Mouse (Mus musculus): ENCODE measurements at regions not wholly inside any gene's neighbourhood (a gene's known extent, or its start where the extent isn't known, plus 50 kb on each side); places are given as distances from the start of the nearest gene placed in this dataset.

DNA sequence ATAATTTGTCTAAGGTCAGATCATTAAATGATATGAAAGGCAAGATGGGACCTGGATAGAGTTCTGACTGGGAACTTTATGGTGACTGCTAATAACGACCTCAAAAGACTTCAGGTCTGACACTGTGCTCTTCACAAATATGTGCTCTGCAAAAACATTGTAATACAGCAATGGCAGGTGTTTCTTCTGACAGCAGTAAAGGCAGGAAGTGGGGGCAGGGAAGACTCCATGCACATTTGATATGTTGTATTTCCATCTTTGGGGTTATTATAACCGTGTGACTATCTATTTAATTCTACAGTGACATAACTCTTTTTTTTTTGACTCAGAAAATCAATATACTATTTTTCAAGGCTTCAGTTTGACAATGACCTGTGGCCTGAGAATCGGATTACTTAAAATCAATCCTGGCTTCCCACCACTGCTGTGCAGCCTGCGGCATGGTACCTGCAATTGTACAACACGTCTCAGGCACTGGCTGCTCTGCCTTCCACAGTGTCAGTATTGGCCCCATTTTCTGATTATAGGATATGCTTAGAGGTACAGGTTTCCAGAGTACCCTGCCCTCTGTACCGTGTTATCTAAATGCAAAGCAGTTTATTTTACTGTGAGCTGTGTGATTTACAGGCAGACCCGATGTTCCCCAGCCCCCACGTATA lies 139.4 kb downstream of the Klf6 start:
- no peak for ATAC-seq
- H3K4me3 ChIP-seq = no peak overlapping the region
- no peak overlapping the region for H3K27ac ChIP-seq
- H3K27me3 ChIP-seq = no peaks in the 10 kb centered on the region
- WGBS = 86% methylated on average over 8 of the region's 8 CpGs
- no peaks in the 10 kb centered on the region for H3K4me1 ChIP-seq
- no peaks in the 10 kb centered on the region for H3K36me3 ChIP-seq (ENCODE audit: poor library complexity, severe bottlenecking)
- no peaks in the 10 kb centered on the region for H3K9me3 ChIP-seq (replicated peaks)
- H3K4me2 ChIP-seq = no peak overlapping the region
- H3K9ac ChIP-seq = no peak overlapping the region

DNA sequence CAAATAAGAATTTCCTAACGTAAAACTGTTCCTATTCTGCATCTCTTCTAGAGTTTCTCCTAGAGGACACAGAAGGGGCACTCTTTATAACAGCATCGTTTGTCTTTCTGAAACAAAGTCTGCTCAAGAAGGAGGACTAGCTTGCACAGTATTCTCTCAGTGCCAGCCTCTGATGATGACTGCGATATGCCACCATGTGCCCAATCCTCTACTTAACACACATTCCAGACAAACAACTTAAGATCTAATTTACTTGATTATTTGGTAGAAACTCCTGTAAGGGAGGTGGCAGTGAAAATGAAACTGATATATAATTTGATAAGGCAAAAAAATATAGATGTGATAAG lies 139.9 kb downstream of the Klf6 start:
- Histone ChIP-seq H3K4me2 (no peak overlapping the region), H3K4me3 (no peak overlapping the region), H3K4me1 (no peaks in the 10 kb centered on the region), H3K9ac (no peak overlapping the region), H3K27me3 (no peaks in the 10 kb centered on the region), H3K9me3 (replicated peaks) (no peaks in the 10 kb centered on the region), H3K27ac (no peak overlapping the region), H3K36me3 (ENCODE audit: poor library complexity, severe bottlenecking) (no peaks in the 10 kb centered on the region)
- 81% methylated on average over 3 of the region's 3 CpGs for WGBS
- ATAC-seq = no peak

- Histone ChIP-seq H3K9ac (no peak overlapping the region), H3K27me3 (no peaks in the 10 kb centered on the region), H3K9me3 (replicated peaks) (no peaks in the 10 kb centered on the region), H3K36me3 (ENCODE audit: poor library complexity, severe bottlenecking) (no peaks in the 10 kb centered on the region), H3K27ac (no peak overlapping the region), H3K4me2 (no peak overlapping the region), H3K4me1 (no peaks in the 10 kb centered on the region), H3K4me3 (no peak overlapping the region)
- WGBS = 87% methylated on average over 6 of the region's 6 CpGs
- peak; percentile 75 for ATAC-seq
Observed at GRCm38 (mm10) chr13:6005901-6006300, 144.6 kb downstream of the Klf6 start.

GRCm38 (mm10) chr13:6009671-6010070 lies 148.4 kb downstream of the Klf6 start:
- no peaks in the 10 kb centered on the region for H3K36me3 ChIP-seq (ENCODE audit: poor library complexity, severe bottlenecking)
- H3K27me3 ChIP-seq = no peaks in the 10 kb centered on the region
- H3K4me2 ChIP-seq = no peak overlapping the region
- H3K9ac ChIP-seq = no peak overlapping the region
- no peaks in the 10 kb centered on the region for H3K9me3 ChIP-seq (replicated peaks)
- no peak for ATAC-seq
- no peak overlapping the region for H3K27ac ChIP-seq
- no peak overlapping the region for H3K4me3 ChIP-seq
- 58% methylated on average over 1 of the region's 1 CpGs for WGBS
- H3K4me1 ChIP-seq = no peaks in the 10 kb centered on the region

- Histone ChIP-seq H3K9ac (no peak overlapping the region), H3K36me3 (ENCODE audit: poor library complexity, severe bottlenecking) (no peaks in the 10 kb centered on the region), H3K27ac (no peak overlapping the region), H3K4me1 (no peaks in the 10 kb centered on the region), H3K9me3 (replicated peaks) (no peaks in the 10 kb centered on the region), H3K27me3 (no peaks in the 10 kb centered on the region), H3K4me3 (no peak overlapping the region), H3K4me2 (no peak overlapping the region)
- WGBS = 95% methylated on average over 4 of the region's 4 CpGs
- no peak for ATAC-seq
Observed at GRCm38 (mm10) chr13:6027207-6027606, 165.9 kb downstream of the Klf6 start.

GRCm38 (mm10) chr13:6028878-6029277 lies 167.6 kb downstream of the Klf6 start:
- Histone ChIP-seq H3K4me3 (no peak overlapping the region), H3K9me3 (replicated peaks) (no peaks in the 10 kb centered on the region), H3K4me1 (no peaks in the 10 kb centered on the region), H3K27ac (no peak overlapping the region), H3K27me3 (no peaks in the 10 kb centered on the region), H3K36me3 (ENCODE audit: poor library complexity, severe bottlenecking) (no peaks in the 10 kb centered on the region), H3K9ac (no peak overlapping the region), H3K4me2 (no peak overlapping the region)
- ATAC-seq = 0 out of 2 replicates have a peak, but pooled peaks have one; percentile 4
- 42% methylated on average over 4 of the region's 4 CpGs for WGBS

DNA sequence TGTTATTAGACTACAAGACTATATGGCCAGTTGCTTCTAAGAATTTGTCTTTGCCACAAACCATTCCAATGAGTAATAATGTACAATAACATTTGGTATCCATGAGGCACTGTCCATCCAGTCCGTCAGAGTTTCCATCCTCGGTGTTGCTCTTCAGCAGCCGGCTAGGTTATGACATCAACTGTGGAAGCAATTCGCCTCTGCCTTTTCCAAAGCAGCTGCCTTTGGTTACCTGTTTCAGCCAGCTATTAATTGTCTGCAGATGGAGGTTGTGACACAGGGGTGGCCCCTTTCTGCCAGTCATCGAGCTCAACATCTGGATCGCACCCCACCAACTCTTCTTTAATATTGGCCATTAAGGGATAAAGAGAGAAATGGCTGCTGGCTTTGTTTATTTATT lies 168.2 kb downstream of the Klf6 start:
- Histone ChIP-seq H3K4me3 (no peak overlapping the region), H3K27me3 (no peaks in the 10 kb centered on the region), H3K27ac (no peak overlapping the region), H3K4me1 (no peaks in the 10 kb centered on the region), H3K9me3 (replicated peaks) (no peaks in the 10 kb centered on the region), H3K4me2 (no peak overlapping the region), H3K9ac (no peak overlapping the region), H3K36me3 (ENCODE audit: poor library complexity, severe bottlenecking) (no peaks in the 10 kb centered on the region)
- ATAC-seq = peak; percentile 38; the same call in 1 of the 2 replicates
- WGBS = 92% methylated on average over 6 of the region's 6 CpGs

DNA sequence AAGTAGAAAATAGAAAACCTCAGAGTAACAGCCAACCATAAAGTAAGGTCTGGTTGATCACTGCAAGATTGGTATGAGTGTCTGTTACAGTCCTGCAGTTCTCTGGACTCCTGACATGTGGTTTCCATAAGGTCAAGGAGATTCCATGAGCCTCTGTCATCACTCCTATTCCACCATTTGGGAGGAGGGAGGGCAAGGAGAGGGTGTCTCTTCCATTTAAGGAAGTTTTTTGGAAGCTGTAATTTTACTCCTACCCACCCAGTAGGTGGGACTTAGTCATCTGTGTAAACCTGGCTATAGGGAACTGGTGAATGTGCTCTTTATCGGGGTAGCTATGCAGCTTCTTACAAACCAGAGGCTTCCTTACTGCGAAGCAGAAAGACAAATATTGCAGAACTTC lies 168.8 kb downstream of the Klf6 start:
- H3K4me3 ChIP-seq = no peak overlapping the region
- H3K9ac ChIP-seq = no peak overlapping the region
- H3K27me3 ChIP-seq = no peaks in the 10 kb centered on the region
- no peaks in the 10 kb centered on the region for H3K4me1 ChIP-seq
- WGBS = 93% methylated on average over 2 of the region's 2 CpGs
- no peak for ATAC-seq
- H3K4me2 ChIP-seq = no peak overlapping the region
- no peaks in the 10 kb centered on the region for H3K36me3 ChIP-seq (ENCODE audit: poor library complexity, severe bottlenecking)
- no peaks in the 10 kb centered on the region for H3K9me3 ChIP-seq (replicated peaks)
- H3K27ac ChIP-seq = no peak overlapping the region

DNA sequence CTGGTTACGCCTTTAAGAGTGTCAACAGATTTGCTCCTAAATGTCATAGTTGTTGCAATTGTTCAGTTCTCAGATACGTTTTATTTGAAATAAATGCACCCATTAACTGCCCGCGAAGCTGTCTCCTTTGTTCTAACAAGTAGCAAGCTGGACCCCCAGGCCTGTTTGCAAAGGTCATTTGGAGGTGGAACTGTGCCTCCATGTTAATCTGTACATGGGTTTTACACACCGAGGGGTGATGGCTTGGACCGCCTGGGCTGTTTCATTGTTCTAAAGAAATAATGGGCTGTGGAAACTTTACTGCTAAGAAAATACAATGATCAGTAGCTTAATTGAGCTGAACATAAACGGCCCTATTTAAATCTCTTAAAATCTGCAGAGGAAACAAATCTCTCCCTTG lies 178.8 kb downstream of the Klf6 start:
- Histone ChIP-seq H3K4me3 (no peak overlapping the region), H3K4me2 (no peak overlapping the region), H3K27ac (no peak overlapping the region), H3K27me3 (no peaks in the 10 kb centered on the region), H3K4me1 (peaks cover 7% of the 10 kb centered on the region), H3K9ac (no peak overlapping the region), H3K36me3 (ENCODE audit: poor library complexity, severe bottlenecking) (no peaks in the 10 kb centered on the region), H3K9me3 (replicated peaks) (no peaks in the 10 kb centered on the region)
- WGBS = 21% methylated on average over 7 of the region's 7 CpGs
- ATAC-seq = no peak

- Histone ChIP-seq H3K27me3 (no peaks in the 10 kb centered on the region), H3K27ac (no peak overlapping the region), H3K4me3 (no peak overlapping the region), H3K36me3 (ENCODE audit: poor library complexity, severe bottlenecking) (no peaks in the 10 kb centered on the region), H3K9me3 (replicated peaks) (no peaks in the 10 kb centered on the region), H3K4me2 (no peak overlapping the region), H3K4me1 (peaks cover 7% of the 10 kb centered on the region), H3K9ac (no peak overlapping the region)
- WGBS = 43% methylated on average over 2 of the region's 2 CpGs
- ATAC-seq = 0 out of 2 replicates have a peak, but pooled peaks have one; percentile 36
Observed at GRCm38 (mm10) chr13:6040663-6041062, 179.4 kb downstream of the Klf6 start.

DNA sequence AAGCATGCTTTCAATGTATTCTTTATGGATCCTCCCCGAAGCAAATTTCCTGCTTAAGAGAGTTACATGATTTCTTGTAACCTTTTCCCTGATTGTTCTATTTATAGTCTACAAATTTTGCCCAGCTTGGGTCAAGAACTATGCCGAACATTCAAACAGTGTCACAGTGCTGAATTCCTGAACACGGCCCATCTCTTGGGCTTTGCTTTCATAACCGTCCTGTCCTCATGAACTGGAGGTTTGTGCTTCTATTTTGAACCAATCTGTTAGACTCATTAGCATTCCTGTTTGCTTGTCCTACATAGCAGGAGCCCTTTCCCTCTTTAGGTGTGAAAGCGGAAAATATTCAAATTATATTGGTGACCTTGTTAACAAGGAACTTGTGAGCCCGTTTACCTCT lies 181.2 kb downstream of the Klf6 start:
- Histone ChIP-seq H3K27me3 (no peaks in the 10 kb centered on the region), H3K4me1 (peaks cover 7% of the 10 kb centered on the region), H3K9me3 (replicated peaks) (no peaks in the 10 kb centered on the region), H3K4me3 (no peak overlapping the region), H3K9ac (no peak overlapping the region), H3K4me2 (no peak overlapping the region), H3K36me3 (ENCODE audit: poor library complexity, severe bottlenecking) (no peaks in the 10 kb centered on the region), H3K27ac (no peak overlapping the region)
- ATAC-seq = no peak
- WGBS = 78% methylated on average over 6 of the region's 6 CpGs

DNA sequence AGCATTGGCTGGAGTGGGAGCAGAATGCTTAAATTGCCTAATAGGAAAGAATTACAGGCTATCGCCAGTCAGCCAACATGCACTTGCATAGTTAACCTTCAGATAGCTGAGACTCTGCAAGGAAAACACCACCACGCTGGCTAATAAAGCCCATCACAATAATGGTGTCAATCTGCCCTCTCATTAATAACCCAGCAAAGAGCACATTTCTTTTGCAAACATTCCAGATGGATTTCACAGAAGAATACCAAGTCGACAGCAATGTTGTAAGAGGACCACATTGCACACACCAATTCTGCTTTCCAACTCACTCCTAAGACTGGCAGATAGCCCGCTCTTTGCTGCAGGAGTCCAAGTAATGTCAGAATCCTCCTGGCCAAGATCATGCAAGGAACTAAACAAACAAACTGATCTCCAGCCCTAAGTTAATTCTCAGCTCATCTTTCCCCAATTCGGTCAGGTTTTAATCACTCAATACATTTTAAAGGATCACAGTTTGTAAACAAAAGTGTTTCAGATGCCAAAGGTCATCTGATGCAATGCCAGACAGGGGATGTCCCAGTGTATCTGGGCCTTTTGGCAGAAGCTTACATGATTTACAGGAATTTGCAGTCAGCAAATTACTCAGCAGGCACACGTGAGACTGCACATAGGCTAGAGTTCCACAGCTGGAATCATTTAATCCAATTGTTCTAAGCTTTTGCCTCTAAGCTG lies 198.4 kb downstream of the Klf6 start:
- Histone ChIP-seq H3K9me3 (replicated peaks) (no peaks in the 10 kb centered on the region), H3K27ac (no peak overlapping the region; the same call in 1 of the 2 replicates), H3K4me3 (no peak overlapping the region), H3K9ac (no peak overlapping the region), H3K4me2 (no peak overlapping the region), H3K27me3 (no peaks in the 10 kb centered on the region), H3K36me3 (ENCODE audit: poor library complexity, severe bottlenecking) (no peaks in the 10 kb centered on the region), H3K4me1 (peaks cover 11% of the 10 kb centered on the region)
- 15% methylated on average over 6 of the region's 6 CpGs for WGBS
- peak; percentile 83 for ATAC-seq

Measured in forebrain, embryonic 13.5 days (tissue).